Mouse (Mus musculus) limb, embryonic 11.5 days (tissue): ENCODE data around the gene A030005L19Rik. TPM values are rescaled to one million over a fixed set of nuclear protein-coding genes. Genes with fewer than 3 reads are reported as not detected.

Experiments
- ATAC-seq: fragments of 200-750 bp; cut with Nextera tagmentation; 2 replicates; pipeline ENCODE4 v1.8.0; 2017; ENCODE audit warnings: low read depth; ENCODE audit not compliant: insufficient number of reproducible peaks, low FRiP score, low TSS enrichment
- DNase-seq: peaks from one replicate; pipeline ENCODE4 v3.0.0-alpha.2; 2015; ENCODE audit warnings: low spot score
- H3K27ac ChIP-seq: fragments of 300-500 bp; sonication (generic); replicated peaks from 2 replicates; pipeline ENCODE4 v1.5.1; 2014; ENCODE audit warnings: low read depth, mild to moderate bottlenecking, low read length
- H3K27me3 ChIP-seq: fragments of 300-500 bp; sonication (generic); 2 replicates; pipeline ENCODE4 v1.6.1; 2014; ENCODE audit warnings: mild to moderate bottlenecking, low read length, mixed read lengths; ENCODE audit not compliant: control insufficient read depth, insufficient read depth
- H3K36me3 ChIP-seq: fragments of 300-500 bp; sonication (generic); 2 replicates; pipeline ENCODE4 v1.6.1; 2014; ENCODE audit warnings: mild to moderate bottlenecking, low read length, moderate library complexity, mixed read lengths; ENCODE audit not compliant: control insufficient read depth, insufficient read depth
- H3K4me1 ChIP-seq: fragments of 300-500 bp; sonication (generic); 2 replicates; pipeline ENCODE4 v1.6.1; 2014; ENCODE audit warnings: low read length, mixed read lengths; ENCODE audit not compliant: control insufficient read depth, insufficient read depth
- H3K4me2 ChIP-seq: fragments of 300-500 bp; sonication (generic); 2 replicates; pipeline ENCODE4 v1.6.1; 2014; ENCODE audit warnings: low read depth, mild to moderate bottlenecking, moderate library complexity; ENCODE audit not compliant: severe bottlenecking
- H3K4me3 ChIP-seq: fragments of 300-500 bp; sonication (generic); 2 replicates; pipeline ENCODE4 v1.5.1; 2014; ENCODE audit warnings: low read depth, low read length
- H3K9ac ChIP-seq: fragments of 300-500 bp; sonication (generic); 2 replicates; pipeline ENCODE4 v1.6.1; 2014; ENCODE audit warnings: mild to moderate bottlenecking, low read length
- H3K9me3 ChIP-seq: fragments of 300-500 bp; sonication (generic); 2 replicates; pipeline ENCODE4 v1.6.1; 2016; ENCODE audit warnings: low read length; ENCODE audit not compliant: control insufficient read depth
- WGBS: fragments of 180-500 bp; shearing (Covaris S2); extraction: QIAGEN DNeasy Blood & Tissue Kit; methylation state at CpG from one replicate; pipeline ENCODE4 v1.1.7; 2014; 5-methylcytosine and 5-hydroxymethylcytosine counted together
- polyA plus RNA-seq: library from polyadenylated mRNA; unstranded; fragments of >200 nt; fragmentation: Nextera tagmentation; extraction: Ambion mirVana; gene quantifications from 2 replicates; pipeline ENCODE4 v1.2.1, GENCODE M21; 2014

A030005L19Rik gene
- polyA plus RNA-seq, 1 experiment from 2014 or later = not detected

GRCm38 (mm10) chr1:82959870-82960385, 46.8 kb downstream of the A030005L19Rik start, which contains the start of gene Gm47955:
TSS of gene Gm47955 (plus strand) at chr1:82960286.
- Histone ChIP-seq H3K27ac (no peak within 1 kb of the TSS), H3K27me3 (no peaks in the 10 kb centered on the region), H3K4me3 (no peak within 1 kb of the TSS), H3K4me2 (no peak within 1 kb of the TSS), H3K9ac (no peak within 1 kb of the TSS), H3K9me3 (no peaks in the 10 kb centered on the region), H3K4me1 (no peaks in the 10 kb centered on the region), H3K36me3 (no peaks in the 10 kb centered on the region)
- 86% methylated on average over 11 of the region's 11 CpGs for WGBS
- DNase-seq = no peak
- no peak for ATAC-seq

Other genes with a start within 250 kb of the A030005L19Rik start
- 233 and 234 TPM in 2 replicates for gene Mff, start 188.4 kb upstream of the A030005L19Rik start, polyA plus RNA-seq
- not detected in 2 replicates for gene Tm4sf20, start 144.9 kb upstream of the A030005L19Rik start, polyA plus RNA-seq
- not detected in 2 replicates for gene Gm47791, start 142.1 kb upstream of the A030005L19Rik start, polyA plus RNA-seq
- gene Agfg1, start 73.8 kb upstream of the A030005L19Rik start, polyA plus RNA-seq = 39.8 and 42.1 TPM in 2 replicates
- gene A030014E15Rik, start 11.6 kb downstream of the A030005L19Rik start, polyA plus RNA-seq = not detected in 2 replicates
- not detected in 2 replicates for gene Gm6217, start 18.1 kb downstream of the A030005L19Rik start, polyA plus RNA-seq
- gene A030003K21Rik, start 30.1 kb downstream of the A030005L19Rik start, polyA plus RNA-seq = not detected in 2 replicates
- not detected in 2 replicates for gene Gm7544, start 42.7 kb downstream of the A030005L19Rik start, polyA plus RNA-seq
- gene Gm47955, start 47.0 kb downstream of the A030005L19Rik start, polyA plus RNA-seq = not detected in 2 replicates
- gene Gm47959, start 87.2 kb downstream of the A030005L19Rik start, polyA plus RNA-seq = not detected in 2 replicates
- 0.83 and 1.6 TPM in 2 replicates for gene Slc19a3, start 125.1 kb downstream of the A030005L19Rik start, polyA plus RNA-seq
- gene Krtap28-10, start 129.2 kb downstream of the A030005L19Rik start, polyA plus RNA-seq = not detected in 2 replicates
- gene Gm47969, start 131.6 kb downstream of the A030005L19Rik start, polyA plus RNA-seq = not detected in 2 replicates
- not detected in 2 replicates for gene A030005K14Rik, start 146.1 kb downstream of the A030005L19Rik start, polyA plus RNA-seq
- not detected in 2 replicates for gene Krtap28-13, start 147.6 kb downstream of the A030005L19Rik start, polyA plus RNA-seq
- gene Ccl20, start 203.4 kb downstream of the A030005L19Rik start, polyA plus RNA-seq = not detected in 2 replicates
- gene Daw1, start 246.4 kb downstream of the A030005L19Rik start, polyA plus RNA-seq = 0.11 TPM in 1 of 2 replicates, not detected in the other